Mouse (Mus musculus) urinary bladder, postnatal 4 days (tissue): ENCODE results near the gene Krt28.

Experiments used
- DNase-seq, 2 experiments: peaks; one replicate each; pipeline ENCODE4 v3.0.0; 2021 to 2022; ENCODE audit warnings: low spot score in 2 of 2

Gene Krt28

DNA sequence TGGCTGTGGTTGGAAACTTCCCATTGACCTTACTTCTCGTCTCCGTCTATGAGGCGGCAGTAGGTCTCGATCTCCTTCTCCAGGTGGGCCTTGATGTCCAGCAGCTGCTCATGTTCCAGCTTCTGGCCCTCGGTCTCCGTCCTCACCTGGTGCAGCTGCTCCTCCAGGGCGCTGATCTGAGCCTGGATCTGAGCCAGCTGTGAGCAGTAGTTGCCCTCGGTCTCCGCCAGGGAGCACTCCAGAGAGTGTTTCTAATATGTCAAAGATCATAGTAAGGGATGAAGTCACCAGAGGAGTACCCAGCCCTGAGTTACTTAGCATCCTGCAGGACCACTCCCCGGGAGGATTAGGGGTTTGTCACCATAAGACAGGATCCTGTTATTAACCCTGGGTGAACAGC is 7.9 kb downstream of the Krt28 start:
- no peak for DNase-seq

DNA sequence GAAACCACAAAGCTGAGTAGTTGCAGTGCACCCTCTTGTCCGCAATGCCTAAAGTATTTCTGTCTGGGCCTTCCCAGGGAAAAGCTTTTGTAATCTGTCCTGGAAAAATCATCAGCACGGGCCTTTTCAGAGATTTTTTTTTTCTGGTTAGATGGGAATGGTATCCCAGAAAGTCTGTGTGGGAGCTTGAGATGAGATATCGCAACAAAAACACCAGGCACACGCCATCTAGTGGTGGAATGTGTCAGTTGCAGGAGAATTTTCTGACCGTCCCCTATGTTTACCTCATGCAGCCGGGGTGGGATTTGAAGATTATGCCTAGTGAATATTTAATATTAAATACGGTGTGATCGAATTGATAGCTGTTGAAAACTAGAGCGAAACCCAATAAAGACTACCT is 10.3 kb downstream of the Krt28 start:
- no peak for DNase-seq

DNA sequence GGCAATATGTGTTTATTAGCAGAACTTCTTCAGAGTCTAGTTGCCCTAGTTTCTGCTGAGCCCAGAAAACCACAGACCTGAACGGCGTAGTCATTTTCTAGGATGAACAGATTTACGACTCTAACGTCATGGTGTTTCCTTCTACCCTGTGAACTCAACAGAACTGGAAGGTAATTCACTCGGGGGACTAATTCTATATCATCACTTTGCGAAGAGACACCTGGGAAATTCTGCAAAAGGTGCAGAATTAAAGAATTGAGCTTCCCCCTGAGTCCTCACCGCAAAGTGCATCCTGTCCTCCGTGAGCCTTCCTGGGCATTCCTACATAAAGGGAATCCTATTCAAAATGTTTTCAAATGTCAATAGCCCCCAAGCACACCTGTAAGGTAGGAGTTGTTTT is 13.3 kb downstream of the Krt28 start:
- DNase-seq: no peak

GRCm38 (mm10) chr11:99351004-99351403 is 23.7 kb downstream of the Krt28 start, which contains the start of gene Krt27:
TSS of gene Krt27 (minus strand) at chr11:99351104.
- DNase-seq: no peak

- no peak for DNase-seq
These were observed 35.3 kb downstream of the Krt28 start for GRCm38 (mm10) chr11:99339299-99339847.

DNA sequence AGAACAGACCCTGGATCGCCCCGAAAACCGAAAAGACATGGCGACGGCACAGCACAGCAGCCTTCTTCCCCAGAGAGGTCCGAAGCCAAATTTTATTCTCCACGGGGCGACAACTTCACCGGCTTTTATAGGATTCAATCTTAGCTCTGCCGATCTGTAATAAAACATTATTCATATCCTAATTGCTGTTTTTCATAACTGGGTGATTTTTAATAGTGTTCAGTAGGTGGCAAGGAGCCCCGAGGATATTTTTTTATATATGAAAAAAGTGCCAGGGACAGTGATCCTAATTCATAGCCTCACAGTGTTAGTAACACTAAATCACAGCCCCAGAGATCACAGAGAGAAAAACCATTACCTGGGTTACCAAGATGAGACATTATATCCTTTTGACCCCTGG is 36.8 kb downstream of the Krt28 start, which contains the start of gene Krt26:
Krt26 (minus strand) TSS at position 101 of the 400 bp plus-strand sequence.
- DNase-seq: no peak

DNA sequence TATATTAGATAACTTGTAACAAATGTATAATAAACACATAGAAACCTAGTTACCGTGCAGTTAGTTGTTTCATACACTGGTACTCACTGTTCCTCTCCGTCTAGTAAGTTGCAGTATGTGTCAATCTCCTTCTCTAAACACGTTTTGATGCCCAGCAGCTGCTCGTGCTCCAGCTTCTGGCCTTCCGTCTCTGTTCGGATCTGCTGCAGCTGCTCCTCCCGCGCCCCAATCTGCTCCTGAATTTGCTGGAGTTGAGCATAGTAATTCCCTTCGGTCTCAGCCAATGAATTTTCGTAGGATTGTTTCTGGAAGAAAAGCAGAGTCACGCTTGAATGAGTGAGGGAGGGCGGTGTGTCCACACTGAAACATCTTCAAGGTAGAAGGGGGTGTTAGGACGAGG is 41.3 kb downstream of the Krt28 start:
- no peak for DNase-seq

DNA sequence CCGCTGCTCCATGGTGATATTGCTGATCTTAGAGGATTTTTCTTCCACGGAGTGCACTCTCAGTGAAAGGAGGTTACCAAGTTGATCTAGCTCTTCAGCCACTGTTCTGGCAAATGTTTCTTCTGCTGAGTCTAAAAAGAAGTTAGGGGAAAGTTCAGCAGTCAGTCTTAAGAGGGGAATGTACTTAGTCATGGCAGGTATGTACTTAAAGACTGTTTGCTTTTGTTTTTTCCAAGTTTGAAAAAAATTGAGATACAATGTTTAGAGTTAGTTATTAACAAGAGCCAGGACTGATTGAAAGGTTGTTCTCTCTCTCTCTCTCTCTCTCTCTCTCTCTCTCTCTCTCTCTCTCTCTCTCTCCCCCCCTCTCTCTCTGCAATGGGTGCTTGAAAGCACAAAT is 45.0 kb downstream of the Krt28 start:
- DNase-seq: no peak

GRCm38 (mm10) chr11:99322851-99323250 is 51.9 kb downstream of the Krt28 start, which contains the start of gene Krt25:
TSS of gene Krt25 (minus strand) at chr11:99322951.
- DNase-seq: no peak

GRCm38 (mm10) chr11:99321094-99321493 is 53.6 kb downstream of the Krt28 start:
- DNase-seq: no peak

DNA sequence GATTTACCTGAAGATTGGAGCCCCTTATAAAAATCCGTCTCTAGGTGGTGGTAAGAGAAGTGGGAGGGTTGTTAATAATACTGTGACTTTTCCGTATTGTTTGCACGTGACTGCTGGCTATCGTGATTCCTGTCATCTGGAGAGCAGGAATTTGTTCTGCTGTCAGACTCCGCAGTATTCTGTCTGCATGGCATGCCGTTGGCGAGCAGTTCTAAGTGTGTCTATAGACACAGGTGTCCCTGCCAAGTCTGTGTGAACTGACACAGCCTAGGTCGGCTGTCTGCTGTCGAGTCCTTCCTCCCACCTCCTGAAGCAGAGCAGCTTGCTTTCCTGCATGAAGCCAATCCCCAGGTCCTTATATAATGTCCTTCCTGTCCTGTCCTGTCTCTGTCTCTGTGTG is 55.6 kb downstream of the Krt28 start:
- no peak for DNase-seq

DNA sequence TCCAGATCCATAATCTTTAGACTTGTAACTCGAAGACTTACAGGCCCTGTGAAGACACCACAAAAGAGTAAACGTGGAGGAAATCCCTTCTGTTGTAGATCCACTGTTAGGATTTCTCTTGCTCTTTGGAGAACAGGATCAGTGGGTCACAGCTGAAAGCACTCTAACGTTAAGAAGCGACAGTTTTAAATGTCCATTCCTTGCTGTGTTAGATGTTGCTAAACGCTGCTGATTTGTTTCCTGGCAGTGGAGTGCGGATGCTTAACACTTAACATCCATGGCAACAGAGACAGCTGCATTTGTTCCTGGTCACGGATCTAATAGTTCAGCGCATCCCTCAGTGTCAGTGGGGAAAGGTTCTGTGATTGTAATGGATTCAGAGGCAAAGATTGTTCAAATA is 58.2 kb downstream of the Krt28 start:
- DNase-seq: no peak
